Mouse (Mus musculus) brain, embryonic 14.5 days (tissue): ENCODE measurements around the gene Vapa.

Experiments
- CTCF ChIP-seq: fragments of 200-500 bp; IDR thresholded peaks from 2 replicates; pipeline ENCODE4 v1.5.1; 2012; ENCODE audit warnings: inconsistent platforms, mild to moderate bottlenecking, moderate library complexity, borderline replicate concordance; ENCODE audit not compliant: insufficient read depth, insufficient read length; ENCODE audit errors: extremely low read depth
- POLR2A ChIP-seq: fragments of 200-500 bp; IDR thresholded peaks from 2 replicates; pipeline ENCODE4 v1.6.1; 2012; ENCODE audit warnings: mild to moderate bottlenecking, inconsistent platforms, borderline replicate concordance; ENCODE audit not compliant: poor library complexity, insufficient read depth, insufficient read length, severe bottlenecking; ENCODE audit errors: extremely low read depth

GRCm38 (mm10) chr17:65575339-65575738, 38.0 kb downstream of the Vapa start:
- no peak for TF ChIP-seq POLR2A
- no peak for TF ChIP-seq CTCF
